Mouse (Mus musculus): Measurements from ENCODE around the gene Thbs3. TPM values are rescaled to one million over a fixed set of nuclear protein-coding genes. Genes with fewer than 3 reads are reported as not detected.

Gene Thbs3
- total and polyA plus RNA-seq, 3 experiments: 4.3 to 6.1 (median 5.7) TPM

DNA sequence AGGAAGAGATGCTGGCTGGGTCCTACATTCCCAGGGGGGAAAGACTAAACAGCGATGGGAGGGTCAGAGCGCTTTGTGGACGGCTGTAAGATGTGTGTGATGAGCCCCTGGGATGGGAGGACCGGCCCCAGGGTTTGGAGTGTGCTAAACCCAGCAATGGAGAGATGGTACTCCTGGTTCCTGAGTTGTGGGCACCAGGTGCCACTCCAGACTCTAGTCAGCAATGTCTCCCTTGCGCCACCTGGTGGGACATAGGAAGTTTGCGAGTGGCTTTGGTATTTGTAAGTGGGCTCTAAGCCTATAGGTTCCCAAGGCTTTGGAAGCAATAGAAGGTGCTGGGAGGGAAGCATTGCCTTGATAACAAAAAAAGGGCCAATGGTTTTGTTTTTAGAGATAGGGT is 873 bp downstream of the Thbs3 start:
- H3K4me2 ChIP-seq (ENCODE audit: insufficient read depth, low read depth, poor library complexity, severe bottlenecking): peak overlapping the region; percentile 94
- TF ChIP-seq SMC3 (IDR thresholded peaks at IDR 0.05; ENCODE audit: low read depth, low read length) (peak; percentile 95), EP300 (IDR thresholded peaks at IDR 0.05; ENCODE audit: low read length) (no peak), ELF1 (IDR thresholded peaks at IDR 0.05; ENCODE audit: low read depth, low read length) (no peak), JUND (conservative IDR thresholded peaks at IDR 0.05; ENCODE audit: low read depth, low read length) (no peak), USF1 (IDR thresholded peaks at IDR 0.05; ENCODE audit: low read depth, low read length) (no peak), IRF4 (IDR thresholded peaks at IDR 0.05; ENCODE audit: low read depth, low read length) (peak; percentile 59), MXI1 (IDR thresholded peaks at IDR 0.05; ENCODE audit: low read depth, low read length) (0 out of 2 replicates have a peak, but pooled peaks have one; percentile 6), E2F4 (IDR thresholded peaks at IDR 0.05; ENCODE audit: insufficient replicate concordance, low read depth, low read length) (no peak), CTCF (conservative IDR thresholded peaks at IDR 0.05 in 1 of 2, IDR thresholded peaks at IDR 0.05 in 1 of 2; ENCODE audit: low read depth in 2 of 2, low read length in 2 of 2) (peak; percentile 88 to 95), MEF2A (IDR thresholded peaks at IDR 0.05; ENCODE audit: borderline replicate concordance, low read depth, low read length) (no peak), RAD21 (IDR thresholded peaks at IDR 0.05; ENCODE audit: low read depth, low read length) (peak; percentile 78), NELFE (IDR thresholded peaks at IDR 0.05; ENCODE audit: low read depth, low read length) (no peak; the same call in 1 of the 2 replicates), USF2 (conservative IDR thresholded peaks at IDR 0.05; ENCODE audit: low read depth, low read length) (no peak), BHLHE40 (IDR thresholded peaks at IDR 0.05; ENCODE audit: low read depth, low read length) (no peak), ZKSCAN1 (IDR thresholded peaks at IDR 0.05; ENCODE audit: borderline replicate concordance, low read depth, low read length) (no peak), GABPA (IDR thresholded peaks at IDR 0.05; ENCODE audit: insufficient replicate concordance, low read depth, low read length) (no peak), CHD2 (IDR thresholded peaks at IDR 0.05; ENCODE audit: low read length) (no peak), MAX (IDR thresholded peaks at IDR 0.05; ENCODE audit: low read length) (peak; percentile 35; the same call in 1 of the 2 replicates), RCOR1 (conservative IDR thresholded peaks at IDR 0.05; ENCODE audit: low read depth, low read length) (no peak), TCF12 (IDR thresholded peaks at IDR 0.05; ENCODE audit: low read depth, low read length) (0 out of 2 replicates have a peak, but pooled peaks have one; percentile 54), POLR2A (IDR thresholded peaks at IDR 0.05; ENCODE audit: low read depth, low read length) (0 out of 2 replicates have a peak, but pooled peaks have one; percentile 17), MYC (IDR thresholded peaks at IDR 0.05; ENCODE audit: low read depth, low read length) (peak; percentile 49; the same call in 1 of the 2 replicates), NRF1 (IDR thresholded peaks at IDR 0.05; ENCODE audit: low read depth, low read length) (no peak), ZMIZ1 (IDR thresholded peaks at IDR 0.05; ENCODE audit: low read depth, low read length) (no peak), TBP (conservative IDR thresholded peaks at IDR 0.05; ENCODE audit: low read depth, low read length) (no peak), SIN3A (IDR thresholded peaks at IDR 0.05; ENCODE audit: low read length) (no peak)

More for the DNA sequence above, 873 bp downstream of the Thbs3 start:
- peak overlapping the region in 2 of 3 experiments; percentile 19 to 25 for H3K4me3 ChIP-seq (replicated peaks in 1 of 3; ENCODE audit: low read depth in 2 of 3, low read length in 2 of 3, poor library complexity in 1 of 3)
- peaks cover 4 to 26% of the 10 kb centered on the region in 2 experiments for H3K36me3 ChIP-seq (replicated peaks in 1 of 2; ENCODE audit: control insufficient read depth in 1 of 2, insufficient read depth in 1 of 2, low read length in 1 of 2)
- no peaks in the 10 kb centered on the region for H3K9me3 ChIP-seq (replicated peaks; ENCODE audit: low read length)
- H3K27me3 ChIP-seq (replicated peaks): no peaks in the 10 kb centered on the region
- peaks cover 5 to 33% of the 10 kb centered on the region in 2 experiments; a peak in 3 of 4 replicates for H3K4me1 ChIP-seq (ENCODE audit: control insufficient read depth in 1 of 2, insufficient read depth in 2 of 2)
- in situ Hi-C loops (cut with MboI; ENCODE audit: low pct_ligation_motif_present, low pct_unique_long_range_greater_than_20kb, low sequenced_read_pairs) (no loop called here), dilution Hi-C loops (cut with MboI; ENCODE audit: extremely low pct_ligation_motif_present, extremely low pct_unique_long_range_greater_than_20kb, low sequenced_read_pairs) (no loop called here)
- peaks cover 14% of the 10 kb centered on the region for H3K79me2 ChIP-seq (replicated peaks; ENCODE audit: control insufficient read depth, extremely low read depth, insufficient read depth, poor library complexity, severe bottlenecking)
- DNase-seq (ENCODE audit: extremely low read depth): peak; percentile 92
- no peak overlapping the region for H3K27ac ChIP-seq (ENCODE audit: insufficient read depth, low read depth)
- 0 out of 2 replicates have a peak overlapping the region, but pooled peaks have one; percentile 43 for H3K9ac ChIP-seq (ENCODE audit: insufficient read depth, low read depth)

Measured in CH12.LX (cell line).